Mouse (Mus musculus) right cerebral cortex, adult 2 months (tissue): ENCODE data around the gene Ebf3.

Experiments used
- DNase-seq, 2 experiments: peaks; one replicate each; pipeline ENCODE4 v3.0.0; 2021 to 2022; ENCODE audit warnings: low spot score in 2 of 2

Gene Ebf3

GRCm38 (mm10) chr7:137289290-137289957 is 24.8 kb downstream of the Ebf3 start:
- no peak for DNase-seq

GRCm38 (mm10) chr7:137278171-137278570 is 36.1 kb downstream of the Ebf3 start:
- DNase-seq = no peak

- no peak for DNase-seq
Observed at GRCm38 (mm10) chr7:137277713-137278112, 36.5 kb downstream of the Ebf3 start.

- DNase-seq = no peak
Observed at GRCm38 (mm10) chr7:137272252-137272651, 42.0 kb downstream of the Ebf3 start.

- DNase-seq = no peak
Observed at GRCm38 (mm10) chr7:137268452-137269155, 45.6 kb downstream of the Ebf3 start.

- DNase-seq = peak in 1 of 2 experiments; percentile 13
Observed at GRCm38 (mm10) chr7:137267441-137267840, 46.8 kb downstream of the Ebf3 start.

- no peak for DNase-seq
Observed at GRCm38 (mm10) chr7:137266575-137266974, 47.7 kb downstream of the Ebf3 start.

- no peak for DNase-seq
Observed at GRCm38 (mm10) chr7:137262330-137262729, 51.9 kb downstream of the Ebf3 start.

- peak; percentile 31 to 44 for DNase-seq
Observed at GRCm38 (mm10) chr7:137246213-137246872, 67.9 kb downstream of the Ebf3 start.

GRCm38 (mm10) chr7:137244839-137245238 is 69.4 kb downstream of the Ebf3 start:
- DNase-seq = peak in 1 of 2 experiments; percentile 12

- DNase-seq = no peak
Observed at GRCm38 (mm10) chr7:137240481-137240880, 73.8 kb downstream of the Ebf3 start.

GRCm38 (mm10) chr7:137239542-137240133 is 74.6 kb downstream of the Ebf3 start:
- no peak for DNase-seq

- no peak for DNase-seq
Observed at GRCm38 (mm10) chr7:137237419-137237818, 76.8 kb downstream of the Ebf3 start.

GRCm38 (mm10) chr7:137223823-137224222 is 90.4 kb downstream of the Ebf3 start:
- no peak for DNase-seq

- DNase-seq = no peak
Observed at GRCm38 (mm10) chr7:137222831-137223505, 91.3 kb downstream of the Ebf3 start.

GRCm38 (mm10) chr7:137221599-137221998 is 92.6 kb downstream of the Ebf3 start:
- DNase-seq = no peak

GRCm38 (mm10) chr7:137220436-137220835 is 93.8 kb downstream of the Ebf3 start:
- no peak for DNase-seq

GRCm38 (mm10) chr7:137218706-137219105 is 95.5 kb downstream of the Ebf3 start:
- DNase-seq = no peak

GRCm38 (mm10) chr7:137213444-137213843 is 100.8 kb downstream of the Ebf3 start:
- no peak for DNase-seq

GRCm38 (mm10) chr7:137211332-137211731 is 102.9 kb downstream of the Ebf3 start:
- DNase-seq = no peak

- no peak for DNase-seq
Observed at GRCm38 (mm10) chr7:137209688-137210345, 104.4 kb downstream of the Ebf3 start.
